Mouse (Mus musculus): ENCODE data around the gene Plekha5. TPM values are rescaled to one million over a fixed set of nuclear protein-coding genes. Genes with fewer than 3 reads are reported as not detected.

The Plekha5 gene
- total RNA-seq, 1 experiment, result 26.1 TPM

- DNase-seq (ENCODE audit: low read depth, low spot score), result no peak
- no peak overlapping the region for H3K4me3 ChIP-seq (ENCODE audit: insufficient read depth in 1 of 2, low read depth in 1 of 2, low read length in 2 of 2, poor library complexity in 1 of 2, severe bottlenecking in 1 of 2)
- H3K4me1 ChIP-seq (ENCODE audit: control insufficient read depth in 2 of 2, insufficient read depth in 2 of 2, low read length in 2 of 2, poor library complexity in 1 of 2), result no peaks in the 10 kb centered on the region; a peak in 1 of 4 replicates
- H3K27ac ChIP-seq (ENCODE audit: insufficient read depth, low read depth, low read length, poor library complexity, severe bottlenecking), result no peak overlapping the region
- no peaks in the 10 kb centered on the region for H3K9me3 ChIP-seq (ENCODE audit: control insufficient read depth, insufficient read depth, low read depth, low read length)
- in situ Hi-C loops (cut with MboI; ENCODE audit: low sequenced_read_pairs in 2 of 2, unreplicated experiment in 2 of 2), result no loop called here
- no peak overlapping the region for H3K9ac ChIP-seq (ENCODE audit: insufficient read depth, low read depth, low read length, poor library complexity, severe bottlenecking)
- no peaks in the 10 kb centered on the region for H3K36me3 ChIP-seq (ENCODE audit: control insufficient read depth, insufficient read depth, low read length, poor library complexity, severe bottlenecking)
- no peak for TF ChIP-seq MAFK (IDR thresholded peaks at IDR 0.05; ENCODE audit: insufficient read depth, low read depth, low read length)
- TF ChIP-seq CHD2 (IDR thresholded peaks at IDR 0.05; ENCODE audit: low read depth, low read length), result no peak
- no peak for TF ChIP-seq ZNF384 (IDR thresholded peaks at IDR 0.05; ENCODE audit: low read depth, low read length)
- no peak for TF ChIP-seq ZC3H11A (IDR thresholded peaks at IDR 0.05; ENCODE audit: borderline replicate concordance, low read depth, low read length)
- TF ChIP-seq HCFC1 (IDR thresholded peaks at IDR 0.05; ENCODE audit: borderline replicate concordance, insufficient read depth, low read length), result no peak
Measured at GRCm38 (mm10) chr6:140476981-140477380, 53.1 kb downstream of the Plekha5 start.

GRCm38 (mm10) chr6:140478031-140478430 lies 54.2 kb downstream of the Plekha5 start:
- Histone ChIP-seq H3K4me1 (ENCODE audit: control insufficient read depth in 2 of 2, insufficient read depth in 2 of 2, low read length in 2 of 2, poor library complexity in 1 of 2) (no peaks in the 10 kb centered on the region), H3K4me3 (ENCODE audit: insufficient read depth in 1 of 2, low read depth in 1 of 2, low read length in 2 of 2, poor library complexity in 1 of 2, severe bottlenecking in 1 of 2) (no peak overlapping the region), H3K27ac (ENCODE audit: insufficient read depth, low read depth, low read length, poor library complexity, severe bottlenecking) (no peak overlapping the region), H3K9ac (ENCODE audit: insufficient read depth, low read depth, low read length, poor library complexity, severe bottlenecking) (no peak overlapping the region), H3K9me3 (ENCODE audit: control insufficient read depth, insufficient read depth, low read depth, low read length) (no peaks in the 10 kb centered on the region), H3K36me3 (ENCODE audit: control insufficient read depth, insufficient read depth, low read length, poor library complexity, severe bottlenecking) (no peaks in the 10 kb centered on the region)
- TF ChIP-seq CHD2 (IDR thresholded peaks at IDR 0.05; ENCODE audit: low read depth, low read length), result no peak
- no peak for TF ChIP-seq ZC3H11A (IDR thresholded peaks at IDR 0.05; ENCODE audit: borderline replicate concordance, low read depth, low read length)
- no peak for TF ChIP-seq HCFC1 (IDR thresholded peaks at IDR 0.05; ENCODE audit: borderline replicate concordance, insufficient read depth, low read length)
- TF ChIP-seq MAFK (IDR thresholded peaks at IDR 0.05; ENCODE audit: insufficient read depth, low read depth, low read length), result no peak
- TF ChIP-seq ZNF384 (IDR thresholded peaks at IDR 0.05; ENCODE audit: low read depth, low read length), result no peak
- in situ Hi-C loops (cut with MboI; ENCODE audit: low sequenced_read_pairs in 2 of 2, unreplicated experiment in 2 of 2), result no loop called here
- no peak for DNase-seq (ENCODE audit: low read depth, low spot score)

GRCm38 (mm10) chr6:140478943-140479342 lies 55.1 kb downstream of the Plekha5 start:
- Histone ChIP-seq H3K4me1 (ENCODE audit: control insufficient read depth in 2 of 2, insufficient read depth in 2 of 2, low read length in 2 of 2, poor library complexity in 1 of 2) (no peaks in the 10 kb centered on the region), H3K27ac (ENCODE audit: insufficient read depth, low read depth, low read length, poor library complexity, severe bottlenecking) (no peak overlapping the region), H3K9ac (ENCODE audit: insufficient read depth, low read depth, low read length, poor library complexity, severe bottlenecking) (no peak overlapping the region), H3K4me3 (ENCODE audit: insufficient read depth in 1 of 2, low read depth in 1 of 2, low read length in 2 of 2, poor library complexity in 1 of 2, severe bottlenecking in 1 of 2) (no peak overlapping the region), H3K9me3 (ENCODE audit: control insufficient read depth, insufficient read depth, low read depth, low read length) (no peaks in the 10 kb centered on the region), H3K36me3 (ENCODE audit: control insufficient read depth, insufficient read depth, low read length, poor library complexity, severe bottlenecking) (no peaks in the 10 kb centered on the region; the same call in 1 of the 2 replicates)
- DNase-seq (ENCODE audit: low read depth, low spot score), result no peak
- no peak for TF ChIP-seq MAFK (IDR thresholded peaks at IDR 0.05; ENCODE audit: insufficient read depth, low read depth, low read length)
- no peak for TF ChIP-seq HCFC1 (IDR thresholded peaks at IDR 0.05; ENCODE audit: borderline replicate concordance, insufficient read depth, low read length)
- TF ChIP-seq CHD2 (IDR thresholded peaks at IDR 0.05; ENCODE audit: low read depth, low read length), result no peak
- no peak for TF ChIP-seq ZNF384 (IDR thresholded peaks at IDR 0.05; ENCODE audit: low read depth, low read length)
- no peak for TF ChIP-seq ZC3H11A (IDR thresholded peaks at IDR 0.05; ENCODE audit: borderline replicate concordance, low read depth, low read length)
- in situ Hi-C loops (cut with MboI; ENCODE audit: low sequenced_read_pairs in 2 of 2, unreplicated experiment in 2 of 2), result no loop called here

GRCm38 (mm10) chr6:140480425-140481081 lies 56.7 kb downstream of the Plekha5 start:
- Histone ChIP-seq H3K4me1 (ENCODE audit: control insufficient read depth in 2 of 2, insufficient read depth in 2 of 2, low read length in 2 of 2, poor library complexity in 1 of 2) (no peaks in the 10 kb centered on the region), H3K36me3 (ENCODE audit: control insufficient read depth, insufficient read depth, low read length, poor library complexity, severe bottlenecking) (no peaks in the 10 kb centered on the region; the same call in 1 of the 2 replicates), H3K4me3 (ENCODE audit: insufficient read depth in 1 of 2, low read depth in 1 of 2, low read length in 2 of 2, poor library complexity in 1 of 2, severe bottlenecking in 1 of 2) (no peak overlapping the region), H3K9ac (ENCODE audit: insufficient read depth, low read depth, low read length, poor library complexity, severe bottlenecking) (no peak overlapping the region), H3K9me3 (ENCODE audit: control insufficient read depth, insufficient read depth, low read depth, low read length) (no peaks in the 10 kb centered on the region), H3K27ac (ENCODE audit: insufficient read depth, low read depth, low read length, poor library complexity, severe bottlenecking) (no peak overlapping the region)
- in situ Hi-C loops (cut with MboI; ENCODE audit: low sequenced_read_pairs in 2 of 2, unreplicated experiment in 2 of 2), result no loop called here
- TF ChIP-seq ZC3H11A (IDR thresholded peaks at IDR 0.05; ENCODE audit: borderline replicate concordance, low read depth, low read length) (no peak), ZNF384 (IDR thresholded peaks at IDR 0.05; ENCODE audit: low read depth, low read length) (no peak), HCFC1 (IDR thresholded peaks at IDR 0.05; ENCODE audit: borderline replicate concordance, insufficient read depth, low read length) (no peak), CHD2 (IDR thresholded peaks at IDR 0.05; ENCODE audit: low read depth, low read length) (no peak), MAFK (IDR thresholded peaks at IDR 0.05; ENCODE audit: insufficient read depth, low read depth, low read length) (no peak)
- DNase-seq (ENCODE audit: low read depth, low spot score), result no peak

Data from ES-E14 (cell line).